Mouse (Mus musculus): Measurements from ENCODE around the gene Tmem177. TPM values are rescaled to one million over a fixed set of nuclear protein-coding genes. Genes with fewer than 3 reads are reported as not detected.
A peak's percentile ranks its signal among the peaks of the same experiment; 100 is the strongest.

Gene Tmem177
- polyA plus RNA-seq, 1 experiment: 8.4 TPM

GRCm38 (mm10) chr1:119903231-119903620, 9.8 kb downstream of the Tmem177 start:
- no peaks in the 10 kb centered on the region for H3K79me2 ChIP-seq (ENCODE audit: control insufficient read depth, insufficient read depth)
- H3K36me3 ChIP-seq (ENCODE audit: control insufficient read depth, insufficient read depth): no peaks in the 10 kb centered on the region
- TF ChIP-seq MYOG (IDR thresholded peaks at IDR 0.05; ENCODE audit: control insufficient read depth in 1 of 3, insufficient read depth in 1 of 3, insufficient read length in 2 of 3, low read depth in 2 of 3): peak in 1 of 3 experiments; percentile 19
- TF ChIP-seq TCF12 (IDR thresholded peaks at IDR 0.05; ENCODE audit: insufficient read depth, poor library complexity, severe bottlenecking): no peak
- no peak for TF ChIP-seq MYOD1 (IDR thresholded peaks at IDR 0.05; ENCODE audit: control insufficient read depth in 1 of 3, insufficient read length in 2 of 3, low read depth in 2 of 3)
- no peak for TF ChIP-seq TCF3 (IDR thresholded peaks at IDR 0.05; ENCODE audit: insufficient read length, low read depth)
- TF ChIP-seq CEBPB (IDR thresholded peaks at IDR 0.05; ENCODE audit: insufficient read depth, poor library complexity, severe bottlenecking): no peak
- no peak overlapping the region for H3K4me3 ChIP-seq
- no peak overlapping the region for H3ac ChIP-seq (ENCODE audit: control insufficient read depth, insufficient read length)
- H3K4me2 ChIP-seq (ENCODE audit: low read depth): peak overlapping the region; percentile 39
- H3K27me3 ChIP-seq (ENCODE audit: control insufficient read depth, insufficient read depth, insufficient read length): no peaks in the 10 kb centered on the region

GRCm38 (mm10) chr1:119902551-119903230, 10.3 kb downstream of the Tmem177 start:
- TF ChIP-seq USF1 (IDR thresholded peaks at IDR 0.05; ENCODE audit: low read depth): no peak
- TF ChIP-seq MYOD1 (IDR thresholded peaks at IDR 0.05; ENCODE audit: control insufficient read depth in 1 of 3, insufficient read length in 2 of 3, low read depth in 2 of 3): peak; percentile 24 to 74 (median 66)
- TF ChIP-seq MAX (IDR thresholded peaks at IDR 0.05; ENCODE audit: low read depth): no peak
- no peak for TF ChIP-seq TCF12 (IDR thresholded peaks at IDR 0.05; ENCODE audit: insufficient read depth, poor library complexity, severe bottlenecking)
- no peak for TF ChIP-seq TCF3 (IDR thresholded peaks at IDR 0.05; ENCODE audit: insufficient read length, low read depth)
- TF ChIP-seq SRF (IDR thresholded peaks at IDR 0.05; ENCODE audit: control insufficient read depth, insufficient read length, low read depth): no peak
- no peak for TF ChIP-seq POLR2A (IDR thresholded peaks at IDR 0.05; ENCODE audit: insufficient read length, low read depth)
- TF ChIP-seq MYOG (IDR thresholded peaks at IDR 0.05; ENCODE audit: control insufficient read depth in 1 of 3, insufficient read depth in 1 of 3, insufficient read length in 2 of 3, low read depth in 2 of 3): peak; percentile 23 to 67 (median 55)
- TF ChIP-seq POLR2AphosphoS2 (IDR thresholded peaks at IDR 0.05; ENCODE audit: insufficient read length, low read depth): no peak
- TF ChIP-seq REST (IDR thresholded peaks at IDR 0.05; ENCODE audit: insufficient read depth, insufficient read length): no peak
- TF ChIP-seq CEBPB (IDR thresholded peaks at IDR 0.05; ENCODE audit: insufficient read depth, poor library complexity, severe bottlenecking): no peak
- Histone ChIP-seq H3K4me2 (ENCODE audit: low read depth) (peak overlapping the region; percentile 39), H3K4me3 (no peak overlapping the region), H3K36me3 (ENCODE audit: control insufficient read depth, insufficient read depth) (no peaks in the 10 kb centered on the region), H3ac (ENCODE audit: control insufficient read depth, insufficient read length) (no peak overlapping the region), H3K27me3 (ENCODE audit: control insufficient read depth, insufficient read depth, insufficient read length) (no peaks in the 10 kb centered on the region), H3K79me2 (ENCODE audit: control insufficient read depth, insufficient read depth) (no peaks in the 10 kb centered on the region)

GRCm38 (mm10) chr1:119899195-119900123, 13.5 kb downstream of the Tmem177 start:
- no peaks in the 10 kb centered on the region for H3K27me3 ChIP-seq (ENCODE audit: control insufficient read depth, insufficient read depth, insufficient read length)
- TF ChIP-seq MYOG (IDR thresholded peaks at IDR 0.05; ENCODE audit: control insufficient read depth in 1 of 3, insufficient read depth in 1 of 3, insufficient read length in 2 of 3, low read depth in 2 of 3) (no peak), MAX (IDR thresholded peaks at IDR 0.05; ENCODE audit: low read depth) (no peak), REST (IDR thresholded peaks at IDR 0.05; ENCODE audit: insufficient read depth, insufficient read length) (no peak), MYOD1 (IDR thresholded peaks at IDR 0.05; ENCODE audit: control insufficient read depth in 1 of 3, insufficient read length in 2 of 3, low read depth in 2 of 3) (no peak), SRF (IDR thresholded peaks at IDR 0.05; ENCODE audit: control insufficient read depth, insufficient read length, low read depth) (no peak), CEBPB (IDR thresholded peaks at IDR 0.05; ENCODE audit: insufficient read depth, poor library complexity, severe bottlenecking) (no peak), TCF3 (IDR thresholded peaks at IDR 0.05; ENCODE audit: insufficient read length, low read depth) (no peak), POLR2A (IDR thresholded peaks at IDR 0.05; ENCODE audit: insufficient read length, low read depth) (no peak), TCF12 (IDR thresholded peaks at IDR 0.05; ENCODE audit: insufficient read depth, poor library complexity, severe bottlenecking) (no peak), POLR2AphosphoS2 (IDR thresholded peaks at IDR 0.05; ENCODE audit: insufficient read length, low read depth) (no peak), USF1 (IDR thresholded peaks at IDR 0.05; ENCODE audit: low read depth) (no peak), E2F4 (IDR thresholded peaks at IDR 0.05; ENCODE audit: insufficient read depth) (no peak)
- no peaks in the 10 kb centered on the region for H3K36me3 ChIP-seq (ENCODE audit: control insufficient read depth, insufficient read depth)
- H3ac ChIP-seq (ENCODE audit: control insufficient read depth, insufficient read length): no peak overlapping the region
- no peak overlapping the region for H3K4me3 ChIP-seq
- H3K4me2 ChIP-seq (ENCODE audit: low read depth): no peak overlapping the region
- no peaks in the 10 kb centered on the region for H3K79me2 ChIP-seq (ENCODE audit: control insufficient read depth, insufficient read depth)

- Histone ChIP-seq H3K36me3 (ENCODE audit: control insufficient read depth, insufficient read depth) (no peaks in the 10 kb centered on the region), H3K4me2 (ENCODE audit: low read depth) (no peak overlapping the region), H3K4me3 (no peak overlapping the region), H3ac (ENCODE audit: control insufficient read depth, insufficient read length) (no peak overlapping the region), H3K27me3 (ENCODE audit: control insufficient read depth, insufficient read depth, insufficient read length) (no peaks in the 10 kb centered on the region), H3K79me2 (ENCODE audit: control insufficient read depth, insufficient read depth) (no peaks in the 10 kb centered on the region)
- no peak for TF ChIP-seq E2F4 (IDR thresholded peaks at IDR 0.05; ENCODE audit: insufficient read depth)
- TF ChIP-seq MYOG (IDR thresholded peaks at IDR 0.05; ENCODE audit: control insufficient read depth in 1 of 3, insufficient read depth in 1 of 3, insufficient read length in 2 of 3, low read depth in 2 of 3): peak in 1 of 3 experiments; percentile 2
These were observed 18.1 kb downstream of the Tmem177 start for GRCm38 (mm10) chr1:119894936-119895335.

Data from myocyte (in vitro differentiated cells).